Mouse (Mus musculus) cerebellum, postnatal 4 days (tissue): ENCODE results near the gene Fam133b.
"Not testable (repeated sequence)": the region's sequence is repeated elsewhere in the genome, so short reads cannot be mapped to it uniquely, and the experiment has no call there.

Experiments
- DNase-seq, 2 experiments: peaks; one replicate each; pipeline ENCODE4 v3.0.0; 2022; ENCODE audit warnings: low spot score in 2 of 2, mixed read lengths in 1 of 2

The Fam133b gene

GRCm38 (mm10) chr5:3520493-3521359, 22.9 kb upstream of the Fam133b start:
- no peak for DNase-seq

GRCm38 (mm10) chr5:3521741-3522140, 21.9 kb upstream of the Fam133b start:
- DNase-seq: no peak

- no peak for DNase-seq
Measured at GRCm38 (mm10) chr5:3522826-3523225, 20.8 kb upstream of the Fam133b start.

- DNase-seq: no peak
Measured at GRCm38 (mm10) chr5:3527041-3527691, 16.5 kb upstream of the Fam133b start.

GRCm38 (mm10) chr5:3529585-3530189, 13.9 kb upstream of the Fam133b start:
- no peak for DNase-seq

GRCm38 (mm10) chr5:3532048-3532447, 11.6 kb upstream of the Fam133b start:
- DNase-seq: not testable (repeated sequence)

- no peak for DNase-seq
Measured at GRCm38 (mm10) chr5:3536592-3537212, 6.9 kb upstream of the Fam133b start.

GRCm38 (mm10) chr5:3538505-3539472, 4.8 kb upstream of the Fam133b start:
- no peak for DNase-seq

GRCm38 (mm10) chr5:3541871-3542270, 1.8 kb upstream of the Fam133b start:
- no peak for DNase-seq

GRCm38 (mm10) chr5:3544480-3544769, 792 bp downstream of the Fam133b start:
- DNase-seq: no peak

GRCm38 (mm10) chr5:3546226-3546625, 2.6 kb downstream of the Fam133b start:
- no peak for DNase-seq

- DNase-seq: no peak
Measured at GRCm38 (mm10) chr5:3551481-3551880, 7.8 kb downstream of the Fam133b start.

- no peak for DNase-seq
Measured at GRCm38 (mm10) chr5:3554198-3554597, 10.6 kb downstream of the Fam133b start.

- no peak for DNase-seq
Measured at GRCm38 (mm10) chr5:3571266-3571665, 27.6 kb downstream of the Fam133b start, which contains the start of gene 1700109H08Rik. Gene 1700109H08Rik (plus strand): TSS chr5:3571566.

- DNase-seq: no peak
Measured at GRCm38 (mm10) chr5:3574825-3575224, 31.2 kb downstream of the Fam133b start.

- DNase-seq: no peak
Measured at GRCm38 (mm10) chr5:3577939-3578338, 34.3 kb downstream of the Fam133b start.

GRCm38 (mm10) chr5:3579066-3579465, 35.4 kb downstream of the Fam133b start:
- no peak for DNase-seq

GRCm38 (mm10) chr5:3595693-3596398, 52.2 kb downstream of the Fam133b start, which contains the start of gene Pex1:
Gene Pex1 (plus strand): TSS chr5:3596066.
- peak; percentile 86 to 90 for DNase-seq

- peak; percentile 64 to 81 for DNase-seq
Measured at GRCm38 (mm10) chr5:3596399-3596766, 52.8 kb downstream of the Fam133b start, which contains the start of gene Rbm48. Gene Rbm48 (minus strand): TSS chr5:3596585.

- DNase-seq: no peak
Measured at GRCm38 (mm10) chr5:3597171-3597570, 53.5 kb downstream of the Fam133b start.
